Mouse (Mus musculus): Measurements from ENCODE around the gene Abcg1. TPM values are rescaled to one million over a fixed set of nuclear protein-coding genes. Genes with fewer than 3 reads are reported as not detected.

The Abcg1 gene
- polyA plus RNA-seq, 1 experiment, result 0.94 TPM

DNA sequence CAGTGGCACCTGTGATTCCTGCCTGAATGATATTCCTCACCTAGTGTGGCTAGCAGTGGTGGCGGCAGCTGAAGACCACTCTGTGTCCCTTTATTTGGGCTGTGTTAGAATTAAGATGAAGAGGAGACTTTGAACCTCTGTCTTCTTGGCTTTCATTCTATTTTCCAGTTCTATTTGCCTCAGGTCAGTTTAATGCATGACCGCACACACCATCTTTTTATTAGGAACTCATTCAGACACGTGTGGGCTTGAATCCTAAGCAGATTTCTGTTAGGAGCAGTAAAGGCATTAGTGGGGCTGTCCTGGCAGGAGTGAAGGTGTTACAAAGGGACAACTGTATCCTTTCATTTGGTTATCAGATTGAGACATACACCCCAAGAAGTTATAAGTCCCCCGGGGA is 102.8 kb downstream of the Abcg1 start:
- TF ChIP-seq POLR2AphosphoS2 (IDR thresholded peaks at IDR 0.05; ENCODE audit: insufficient read length, low read depth), result no peak
- no peak for TF ChIP-seq MYOG (IDR thresholded peaks at IDR 0.05; ENCODE audit: control insufficient read depth in 1 of 3, insufficient read depth in 1 of 3, insufficient read length in 2 of 3, low read depth in 2 of 3)
- TF ChIP-seq MYOD1 (IDR thresholded peaks at IDR 0.05; ENCODE audit: control insufficient read depth in 1 of 3, insufficient read length in 2 of 3, low read depth in 2 of 3), result no peak
- no peak for TF ChIP-seq USF1 (IDR thresholded peaks at IDR 0.05; ENCODE audit: low read depth)
- no peak for TF ChIP-seq E2F4 (IDR thresholded peaks at IDR 0.05; ENCODE audit: insufficient read depth)
- no peak for TF ChIP-seq TCF3 (IDR thresholded peaks at IDR 0.05; ENCODE audit: insufficient read length, low read depth)
- TF ChIP-seq MAX (IDR thresholded peaks at IDR 0.05; ENCODE audit: low read depth), result no peak
- TF ChIP-seq CEBPB (IDR thresholded peaks at IDR 0.05; ENCODE audit: insufficient read depth, poor library complexity, severe bottlenecking), result no peak
- TF ChIP-seq SRF (IDR thresholded peaks at IDR 0.05; ENCODE audit: control insufficient read depth, insufficient read length, low read depth), result no peak
- no peak for TF ChIP-seq TCF12 (IDR thresholded peaks at IDR 0.05; ENCODE audit: insufficient read depth, poor library complexity, severe bottlenecking)
- TF ChIP-seq POLR2A (IDR thresholded peaks at IDR 0.05; ENCODE audit: insufficient read length, low read depth), result no peak
- TF ChIP-seq REST (IDR thresholded peaks at IDR 0.05; ENCODE audit: insufficient read depth, insufficient read length), result no peak
- H3ac ChIP-seq (ENCODE audit: control insufficient read depth, insufficient read length), result no peak overlapping the region
- no peak overlapping the region for H3K4me3 ChIP-seq
- no peaks in the 10 kb centered on the region for H3K27me3 ChIP-seq (ENCODE audit: control insufficient read depth, insufficient read depth, insufficient read length)
- no peak overlapping the region for H3K4me2 ChIP-seq (ENCODE audit: low read depth)
- H3K79me2 ChIP-seq (ENCODE audit: control insufficient read depth, insufficient read depth), result no peaks in the 10 kb centered on the region
- H3K36me3 ChIP-seq (ENCODE audit: control insufficient read depth, insufficient read depth), result no peaks in the 10 kb centered on the region

DNA sequence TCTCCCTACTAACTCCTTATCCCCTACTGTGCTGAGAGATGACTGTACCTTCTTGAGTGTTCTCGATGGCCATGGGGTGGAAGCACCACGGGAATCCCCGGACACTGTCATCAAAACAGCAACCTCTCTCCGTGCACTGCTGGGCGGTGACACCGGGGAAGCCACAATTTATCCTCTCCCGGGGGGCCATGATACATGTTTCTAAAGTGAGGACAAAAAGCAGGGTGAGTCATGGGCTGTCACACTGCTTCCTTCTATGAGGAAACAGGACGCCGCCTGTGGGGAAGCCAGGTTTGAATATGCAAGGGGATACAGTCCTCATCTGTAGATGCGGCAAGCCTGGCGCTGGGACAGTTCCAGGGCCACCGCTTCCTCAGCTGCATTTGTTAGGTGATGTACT is 105.1 kb downstream of the Abcg1 start:
- no peak overlapping the region for H3ac ChIP-seq (ENCODE audit: control insufficient read depth, insufficient read length)
- no peak overlapping the region for H3K4me2 ChIP-seq (ENCODE audit: low read depth)
- no peaks in the 10 kb centered on the region for H3K79me2 ChIP-seq (ENCODE audit: control insufficient read depth, insufficient read depth)
- no peaks in the 10 kb centered on the region for H3K36me3 ChIP-seq (ENCODE audit: control insufficient read depth, insufficient read depth)
- TF ChIP-seq REST (IDR thresholded peaks at IDR 0.05; ENCODE audit: insufficient read depth, insufficient read length), result no peak
- no peak for TF ChIP-seq SRF (IDR thresholded peaks at IDR 0.05; ENCODE audit: control insufficient read depth, insufficient read length, low read depth)
- TF ChIP-seq POLR2A (IDR thresholded peaks at IDR 0.05; ENCODE audit: insufficient read length, low read depth), result no peak
- TF ChIP-seq CEBPB (IDR thresholded peaks at IDR 0.05; ENCODE audit: insufficient read depth, poor library complexity, severe bottlenecking), result no peak
- no peak for TF ChIP-seq POLR2AphosphoS2 (IDR thresholded peaks at IDR 0.05; ENCODE audit: insufficient read length, low read depth)
- no peak for TF ChIP-seq MYOG (IDR thresholded peaks at IDR 0.05; ENCODE audit: control insufficient read depth in 1 of 3, insufficient read depth in 1 of 3, insufficient read length in 2 of 3, low read depth in 2 of 3)
- no peak for TF ChIP-seq E2F4 (IDR thresholded peaks at IDR 0.05; ENCODE audit: insufficient read depth)
- no peak for TF ChIP-seq TCF3 (IDR thresholded peaks at IDR 0.05; ENCODE audit: insufficient read length, low read depth)
- no peaks in the 10 kb centered on the region for H3K27me3 ChIP-seq (ENCODE audit: control insufficient read depth, insufficient read depth, insufficient read length)
- H3K4me3 ChIP-seq, result no peak overlapping the region

- TF ChIP-seq TCF3 (IDR thresholded peaks at IDR 0.05; ENCODE audit: insufficient read length, low read depth), result no peak
- TF ChIP-seq E2F4 (IDR thresholded peaks at IDR 0.05; ENCODE audit: insufficient read depth), result no peak
- no peak for TF ChIP-seq USF1 (IDR thresholded peaks at IDR 0.05; ENCODE audit: low read depth)
- no peak for TF ChIP-seq CEBPB (IDR thresholded peaks at IDR 0.05; ENCODE audit: insufficient read depth, poor library complexity, severe bottlenecking)
- TF ChIP-seq MAX (IDR thresholded peaks at IDR 0.05; ENCODE audit: low read depth), result no peak
- no peak for TF ChIP-seq SRF (IDR thresholded peaks at IDR 0.05; ENCODE audit: control insufficient read depth, insufficient read length, low read depth)
- no peak for TF ChIP-seq MYOG (IDR thresholded peaks at IDR 0.05; ENCODE audit: control insufficient read depth in 1 of 3, insufficient read depth in 1 of 3, insufficient read length in 2 of 3, low read depth in 2 of 3)
- no peak for TF ChIP-seq POLR2A (IDR thresholded peaks at IDR 0.05; ENCODE audit: insufficient read length, low read depth)
- TF ChIP-seq REST (IDR thresholded peaks at IDR 0.05; ENCODE audit: insufficient read depth, insufficient read length), result no peak
- TF ChIP-seq TCF12 (IDR thresholded peaks at IDR 0.05; ENCODE audit: insufficient read depth, poor library complexity, severe bottlenecking), result no peak
- TF ChIP-seq POLR2AphosphoS2 (IDR thresholded peaks at IDR 0.05; ENCODE audit: insufficient read length, low read depth), result no peak
- Histone ChIP-seq H3K79me2 (ENCODE audit: control insufficient read depth, insufficient read depth) (no peaks in the 10 kb centered on the region), H3K4me2 (ENCODE audit: low read depth) (no peak overlapping the region), H3K4me3 (no peak overlapping the region), H3K36me3 (ENCODE audit: control insufficient read depth, insufficient read depth) (no peaks in the 10 kb centered on the region), H3K27me3 (ENCODE audit: control insufficient read depth, insufficient read depth, insufficient read length) (no peaks in the 10 kb centered on the region), H3ac (ENCODE audit: control insufficient read depth, insufficient read length) (no peak overlapping the region)
These were observed 106.3 kb downstream of the Abcg1 start for GRCm38 (mm10) chr17:31163821-31164220.

DNA sequence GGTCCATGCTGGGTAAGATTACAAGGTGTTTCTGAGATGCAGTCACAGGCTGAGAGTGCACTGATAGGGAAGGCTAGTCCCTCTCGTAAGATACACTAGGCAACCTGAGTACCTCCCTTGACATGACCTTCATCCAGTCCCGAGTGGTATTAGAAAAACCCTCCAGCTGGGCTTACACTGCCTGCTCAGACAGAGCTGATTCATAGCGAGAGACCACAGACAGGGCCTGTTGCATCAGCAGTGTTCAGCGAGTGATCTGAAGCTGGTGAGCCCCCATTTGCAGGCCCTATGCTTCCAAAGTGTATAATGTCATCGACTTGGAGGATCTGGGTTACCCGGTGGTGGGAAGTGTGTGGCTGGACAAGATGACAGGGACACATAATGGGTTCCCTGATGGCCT is 107.7 kb downstream of the Abcg1 start, which contains the start of gene Tff1:
Gene Tff1 (minus strand): TSS at position 151 of the 400 bp plus-strand sequence.
- no peak within 1 kb of the TSS for H3ac ChIP-seq (ENCODE audit: control insufficient read depth, insufficient read length)
- no peak within 1 kb of the TSS for H3K4me2 ChIP-seq (ENCODE audit: low read depth)
- no peak within 1 kb of the TSS for H3K4me3 ChIP-seq
- no peaks in the 10 kb centered on the region for H3K79me2 ChIP-seq (ENCODE audit: control insufficient read depth, insufficient read depth)
- TF ChIP-seq TCF12 (IDR thresholded peaks at IDR 0.05; ENCODE audit: insufficient read depth, poor library complexity, severe bottlenecking), result no peak
- TF ChIP-seq E2F4 (IDR thresholded peaks at IDR 0.05; ENCODE audit: insufficient read depth), result no peak
- no peak for TF ChIP-seq TCF3 (IDR thresholded peaks at IDR 0.05; ENCODE audit: insufficient read length, low read depth)
- TF ChIP-seq MYOG (IDR thresholded peaks at IDR 0.05; ENCODE audit: control insufficient read depth in 1 of 3, insufficient read depth in 1 of 3, insufficient read length in 2 of 3, low read depth in 2 of 3), result no peak
- no peak for TF ChIP-seq MAX (IDR thresholded peaks at IDR 0.05; ENCODE audit: low read depth)
- no peak for TF ChIP-seq MYOD1 (IDR thresholded peaks at IDR 0.05; ENCODE audit: control insufficient read depth in 1 of 3, insufficient read length in 2 of 3, low read depth in 2 of 3)
- TF ChIP-seq POLR2AphosphoS2 (IDR thresholded peaks at IDR 0.05; ENCODE audit: insufficient read length, low read depth), result no peak
- no peak for TF ChIP-seq CEBPB (IDR thresholded peaks at IDR 0.05; ENCODE audit: insufficient read depth, poor library complexity, severe bottlenecking)
- TF ChIP-seq SRF (IDR thresholded peaks at IDR 0.05; ENCODE audit: control insufficient read depth, insufficient read length, low read depth), result no peak
- no peak for TF ChIP-seq USF1 (IDR thresholded peaks at IDR 0.05; ENCODE audit: low read depth)
- TF ChIP-seq REST (IDR thresholded peaks at IDR 0.05; ENCODE audit: insufficient read depth, insufficient read length), result no peak
- no peaks in the 10 kb centered on the region for H3K36me3 ChIP-seq (ENCODE audit: control insufficient read depth, insufficient read depth)
- H3K27me3 ChIP-seq (ENCODE audit: control insufficient read depth, insufficient read depth, insufficient read length), result no peaks in the 10 kb centered on the region

Other genes with a start within 250 kb of the Abcg1 start
- 1.3 TPM for gene Glp1r, start 155.9 kb upstream of the Abcg1 start, polyA plus RNA-seq (2012; fragmentation: generic; extraction: Trizol)
- not detected for gene Umodl1, start 103.0 kb upstream of the Abcg1 start, polyA plus RNA-seq (2012; fragmentation: generic; extraction: Trizol)
- gene Tff3, start 72.0 kb downstream of the Abcg1 start, polyA plus RNA-seq (2012; fragmentation: generic; extraction: Trizol), result not detected
- not detected for gene Tff2, start 86.6 kb downstream of the Abcg1 start, polyA plus RNA-seq (2012; fragmentation: generic; extraction: Trizol)
- 0.85 TPM for gene Tff1, start 107.6 kb downstream of the Abcg1 start, polyA plus RNA-seq (2012; fragmentation: generic; extraction: Trizol)
- gene Tmprss3, start 141.3 kb downstream of the Abcg1 start, polyA plus RNA-seq (2012; fragmentation: generic; extraction: Trizol), result not detected
- not detected for gene Ubash3a, start 150.2 kb downstream of the Abcg1 start, polyA plus RNA-seq (2012; fragmentation: generic; extraction: Trizol)
- gene Rsph1, start 219.7 kb downstream of the Abcg1 start, polyA plus RNA-seq (2012; fragmentation: generic; extraction: Trizol), result 0.30 TPM
- gene Slc37a1, start 229.1 kb downstream of the Abcg1 start, polyA plus RNA-seq (2012; fragmentation: generic; extraction: Trizol), result 0.12 TPM

Measured in myocyte (in vitro differentiated cells).